Mouse (Mus musculus) hindbrain, embryonic 15.5 days (tissue): ENCODE data around the gene Oit3. TPM values are rescaled to one million over a fixed set of nuclear protein-coding genes. Genes with fewer than 3 reads are reported as not detected.

ENCODE experiments used
- ATAC-seq: fragments of 200-750 bp; cut with Nextera tagmentation; 2 replicates; pipeline ENCODE4 v1.8.0; 2017; ENCODE audit warnings: low read depth, moderate number of reproducible peaks, moderate TSS enrichment; ENCODE audit not compliant: low FRiP score
- H3K27ac ChIP-seq: fragments of 300-500 bp; sonication (generic); replicated peaks from 2 replicates; pipeline ENCODE4 v1.5.1; 2015; ENCODE audit warnings: mild to moderate bottlenecking, inconsistent platforms
- H3K27me3 ChIP-seq: fragments of 300-500 bp; sonication (generic); 2 replicates; pipeline ENCODE4 v1.6.1; 2015; ENCODE audit warnings: control low read depth, inconsistent platforms
- H3K36me3 ChIP-seq: fragments of 300-500 bp; sonication (generic); 2 replicates; pipeline ENCODE4 v1.6.1; 2015; ENCODE audit warnings: control low read depth, inconsistent platforms
- H3K4me1 ChIP-seq: fragments of 300-500 bp; sonication (generic); replicated peaks from 2 replicates; pipeline ENCODE4 v1.6.1; 2015; ENCODE audit warnings: control low read depth, inconsistent platforms
- H3K4me2 ChIP-seq: fragments of 300-500 bp; sonication (generic); 2 replicates; pipeline ENCODE4 v1.6.1; 2015; ENCODE audit warnings: moderate library complexity, mild to moderate bottlenecking, inconsistent platforms
- H3K4me3 ChIP-seq: fragments of 300-500 bp; sonication (generic); 2 replicates; pipeline ENCODE4 v1.5.1; 2015; ENCODE audit warnings: mild to moderate bottlenecking, inconsistent platforms
- H3K9ac ChIP-seq: fragments of 300-500 bp; sonication (generic); 2 replicates; pipeline ENCODE4 v1.6.1; 2015; ENCODE audit warnings: inconsistent platforms
- H3K9me3 ChIP-seq: fragments of 300-500 bp; sonication (generic); 2 replicates; pipeline ENCODE4 v1.6.1; 2016; ENCODE audit warnings: control low read depth, inconsistent platforms
- WGBS: fragments of 180-500 bp; shearing (Covaris S2); methylation state at CpG from one replicate; pipeline ENCODE4 v1.1.7; 2015; 5-methylcytosine and 5-hydroxymethylcytosine counted together
- polyA plus RNA-seq: library from polyadenylated mRNA; unstranded; fragments of >200 nt; fragmentation: Nextera tagmentation; extraction: Ambion mirVana; gene quantifications from 2 replicates; pipeline ENCODE4 v1.2.1, GENCODE M21; 2015

The Oit3 gene
- polyA plus RNA-seq, 1 experiment from 2014 or later, result 0.40 TPM

GRCm38 (mm10) chr10:59454631-59455030, 13.1 kb upstream of the Oit3 start:
- Histone ChIP-seq H3K9ac (no peak overlapping the region), H3K4me2 (no peak overlapping the region), H3K4me1 (no peaks in the 10 kb centered on the region), H3K9me3 (no peaks in the 10 kb centered on the region), H3K4me3 (no peak overlapping the region), H3K27me3 (no peaks in the 10 kb centered on the region), H3K27ac (no peak overlapping the region), H3K36me3 (0 out of 2 replicates have a peak, but pooled peaks cover 3% of the 10 kb centered on the region)
- WGBS, result 97% methylated on average over 15 of the region's 15 CpGs
- no peak for ATAC-seq

- Histone ChIP-seq H3K27me3 (no peaks in the 10 kb centered on the region), H3K36me3 (0 out of 2 replicates have a peak, but pooled peaks cover 3% of the 10 kb centered on the region), H3K4me1 (no peaks in the 10 kb centered on the region), H3K4me3 (no peak overlapping the region), H3K27ac (no peak overlapping the region), H3K4me2 (no peak overlapping the region), H3K9ac (no peak overlapping the region), H3K9me3 (no peaks in the 10 kb centered on the region)
- peak; percentile 60; the same call in 1 of the 2 replicates for ATAC-seq
- 41% methylated on average over 5 of the region's 5 CpGs for WGBS
Measured at GRCm38 (mm10) chr10:59451839-59452238, 10.3 kb upstream of the Oit3 start.

DNA sequence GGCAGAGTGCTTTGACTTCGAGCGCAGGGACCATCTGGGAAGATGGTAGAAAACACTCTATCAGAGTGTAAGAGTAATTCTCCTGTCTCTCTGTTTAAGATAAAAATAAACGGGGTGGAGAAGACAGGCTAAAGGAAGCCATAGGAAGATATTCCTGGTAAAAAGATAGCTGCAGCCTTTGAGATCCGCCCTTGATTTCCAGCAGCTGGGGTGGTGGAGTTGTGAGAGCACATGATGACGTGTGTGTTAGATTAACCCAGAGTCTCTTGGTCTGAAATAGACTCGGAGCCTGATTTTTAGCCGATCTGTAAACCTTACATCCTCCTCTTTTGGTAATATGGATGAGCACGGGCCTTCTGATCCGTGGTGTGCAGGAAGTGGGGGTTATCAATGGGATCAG, 6.0 kb upstream of the Oit3 start:
- ATAC-seq, result no peak
- Histone ChIP-seq H3K9ac (no peak overlapping the region), H3K4me3 (no peak overlapping the region), H3K4me2 (no peak overlapping the region), H3K9me3 (no peaks in the 10 kb centered on the region), H3K27me3 (no peaks in the 10 kb centered on the region), H3K4me1 (no peaks in the 10 kb centered on the region; the same call in 1 of the 2 replicates), H3K36me3 (no peaks in the 10 kb centered on the region), H3K27ac (no peak overlapping the region)
- WGBS, result 92% methylated on average over 9 of the region's 9 CpGs

- H3K36me3 ChIP-seq, result no peaks in the 10 kb centered on the region
- 87% methylated on average over 10 of the region's 10 CpGs for WGBS
- H3K4me1 ChIP-seq, result no peaks in the 10 kb centered on the region; the same call in 1 of the 2 replicates
- H3K9ac ChIP-seq, result no peak overlapping the region
- no peaks in the 10 kb centered on the region for H3K27me3 ChIP-seq
- H3K4me2 ChIP-seq, result no peak overlapping the region
- ATAC-seq, result no peak
- H3K9me3 ChIP-seq, result no peaks in the 10 kb centered on the region
- no peak overlapping the region for H3K27ac ChIP-seq
- no peak overlapping the region for H3K4me3 ChIP-seq
Measured at GRCm38 (mm10) chr10:59446911-59447437, 5.4 kb upstream of the Oit3 start.

GRCm38 (mm10) chr10:59444635-59445034, 3.1 kb upstream of the Oit3 start:
- Histone ChIP-seq H3K4me2 (no peak overlapping the region), H3K27ac (no peak overlapping the region), H3K27me3 (no peaks in the 10 kb centered on the region), H3K4me3 (no peak overlapping the region), H3K4me1 (no peaks in the 10 kb centered on the region; the same call in 1 of the 2 replicates), H3K9ac (no peak overlapping the region), H3K9me3 (no peaks in the 10 kb centered on the region), H3K36me3 (no peaks in the 10 kb centered on the region)
- ATAC-seq, result no peak
- WGBS, result 32% methylated on average over 8 of the region's 8 CpGs

DNA sequence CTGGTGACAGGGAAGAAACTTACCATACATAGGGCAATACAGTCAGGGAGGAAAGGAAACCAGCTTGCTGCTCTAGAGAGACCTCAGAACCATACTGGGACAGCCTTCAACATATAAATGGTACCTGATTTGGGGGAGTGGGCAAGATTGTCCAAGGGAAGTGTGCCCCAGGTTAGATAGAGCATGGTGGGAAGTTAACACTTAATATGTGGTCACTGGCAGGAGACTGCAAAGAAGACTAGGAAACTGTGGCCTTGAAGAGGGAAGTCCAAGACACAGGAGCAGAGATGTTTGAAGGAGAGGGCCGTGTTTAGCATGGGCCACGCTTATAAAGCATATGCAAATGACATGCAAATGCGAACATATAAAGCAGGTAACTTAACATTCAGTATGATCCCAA, 2.5 kb upstream of the Oit3 start:
- ATAC-seq, result no peak
- H3K4me3 ChIP-seq, result no peak overlapping the region
- H3K27me3 ChIP-seq, result no peaks in the 10 kb centered on the region
- WGBS, result 60% methylated on average over 3 of the region's 3 CpGs
- H3K27ac ChIP-seq, result no peak overlapping the region
- no peaks in the 10 kb centered on the region for H3K36me3 ChIP-seq
- H3K4me2 ChIP-seq, result no peak overlapping the region
- no peaks in the 10 kb centered on the region; the same call in 1 of the 2 replicates for H3K4me1 ChIP-seq
- H3K9ac ChIP-seq, result no peak overlapping the region
- no peaks in the 10 kb centered on the region for H3K9me3 ChIP-seq

DNA sequence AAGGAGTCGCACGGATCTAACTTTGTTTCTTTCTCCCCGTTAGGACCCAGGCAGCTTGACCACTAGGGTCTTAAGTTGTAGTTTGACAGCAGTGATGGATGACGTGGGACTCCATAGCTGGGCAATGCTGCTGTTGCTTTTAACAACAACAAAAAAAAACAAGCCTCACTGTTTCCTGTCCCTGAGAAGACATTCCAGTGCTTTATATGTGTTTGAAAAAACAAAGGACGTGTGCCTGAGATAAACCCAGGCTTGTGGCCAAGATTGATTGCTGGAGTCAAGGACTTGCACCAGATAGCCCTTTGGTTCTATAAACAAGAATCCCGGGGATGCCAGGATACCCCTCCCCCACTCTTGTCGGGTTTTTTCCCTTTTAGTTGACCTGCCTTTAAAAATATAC, 1.6 kb upstream of the Oit3 start:
- no peak overlapping the region for H3K4me3 ChIP-seq
- 24% methylated on average over 7 of the region's 7 CpGs for WGBS
- H3K9me3 ChIP-seq, result no peaks in the 10 kb centered on the region

GRCm38 (mm10) chr10:59440177-59440576, 1.4 kb downstream of the Oit3 start:
- 53% methylated on average over 6 of the region's 6 CpGs for WGBS
- Histone ChIP-seq H3K4me1 (no peaks in the 10 kb centered on the region; the same call in 1 of the 2 replicates), H3K4me2 (no peak overlapping the region), H3K27ac (no peak overlapping the region), H3K9me3 (no peaks in the 10 kb centered on the region), H3K9ac (no peak overlapping the region), H3K36me3 (no peaks in the 10 kb centered on the region), H3K27me3 (no peaks in the 10 kb centered on the region), H3K4me3 (no peak overlapping the region)
- no peak for ATAC-seq

More for the DNA sequence above, 1.6 kb upstream of the Oit3 start:
- H3K27ac ChIP-seq, result no peak overlapping the region
- H3K9ac ChIP-seq, result no peak overlapping the region
- no peaks in the 10 kb centered on the region; the same call in 1 of the 2 replicates for H3K4me1 ChIP-seq
- H3K27me3 ChIP-seq, result no peaks in the 10 kb centered on the region
- H3K36me3 ChIP-seq, result no peaks in the 10 kb centered on the region
- H3K4me2 ChIP-seq, result no peak overlapping the region
- ATAC-seq, result no peak

DNA sequence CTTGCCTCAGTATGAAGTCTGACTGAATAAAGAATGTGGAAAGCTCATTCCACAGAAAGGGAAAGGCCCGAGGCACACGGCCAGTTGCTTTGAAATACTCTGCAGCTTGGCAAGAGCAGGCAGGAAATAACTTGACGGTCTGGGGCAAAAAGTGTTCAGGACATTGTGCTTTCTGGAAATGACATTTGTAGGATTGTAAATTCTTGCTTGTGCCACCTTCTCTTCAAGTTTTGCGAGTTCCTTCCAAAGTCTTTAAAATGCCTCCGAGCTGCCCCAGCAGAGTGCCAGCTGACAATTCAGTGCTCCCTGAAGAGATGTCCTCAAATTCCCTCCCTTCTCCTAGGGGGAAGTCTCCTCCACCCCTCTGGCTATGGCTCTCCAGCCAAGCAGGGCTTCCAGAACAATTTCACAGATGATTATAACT, 2.1 kb downstream of the Oit3 start:
- Histone ChIP-seq H3K9me3 (no peaks in the 10 kb centered on the region), H3K36me3 (no peaks in the 10 kb centered on the region), H3K4me1 (no peaks in the 10 kb centered on the region; the same call in 1 of the 2 replicates), H3K9ac (no peak overlapping the region), H3K4me3 (no peak overlapping the region), H3K27ac (no peak overlapping the region), H3K27me3 (no peaks in the 10 kb centered on the region), H3K4me2 (no peak overlapping the region)
- ATAC-seq, result no peak
- 61% methylated on average over 5 of the region's 5 CpGs for WGBS

DNA sequence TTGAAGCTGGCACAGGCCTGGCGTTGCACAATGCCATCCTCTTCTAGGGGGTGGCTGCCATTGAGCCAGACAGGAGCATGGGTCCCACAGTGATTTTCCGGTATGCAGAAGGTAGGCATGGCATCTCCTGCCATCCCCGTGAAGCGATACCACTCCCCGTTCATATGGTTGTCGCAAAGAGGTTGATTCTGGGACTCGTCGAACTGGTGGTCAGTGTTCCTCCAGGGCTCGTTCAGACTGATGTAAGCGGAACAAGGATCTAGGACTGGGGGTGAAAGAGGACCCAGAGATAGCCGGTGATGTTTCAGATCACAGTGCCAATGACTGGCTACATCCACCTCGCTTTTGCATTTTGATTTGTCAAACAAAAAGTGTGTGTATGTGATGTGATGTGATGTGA, 2.9 kb downstream of the Oit3 start:
- 97% methylated on average over 12 of the region's 12 CpGs for WGBS
- no peaks in the 10 kb centered on the region for H3K36me3 ChIP-seq
- no peak overlapping the region for H3K9ac ChIP-seq
- H3K27me3 ChIP-seq, result no peaks in the 10 kb centered on the region
- ATAC-seq, result no peak
- H3K4me2 ChIP-seq, result no peak overlapping the region
- H3K9me3 ChIP-seq, result no peaks in the 10 kb centered on the region
- H3K27ac ChIP-seq, result no peak overlapping the region
- no peaks in the 10 kb centered on the region; the same call in 1 of the 2 replicates for H3K4me1 ChIP-seq
- no peak overlapping the region for H3K4me3 ChIP-seq

DNA sequence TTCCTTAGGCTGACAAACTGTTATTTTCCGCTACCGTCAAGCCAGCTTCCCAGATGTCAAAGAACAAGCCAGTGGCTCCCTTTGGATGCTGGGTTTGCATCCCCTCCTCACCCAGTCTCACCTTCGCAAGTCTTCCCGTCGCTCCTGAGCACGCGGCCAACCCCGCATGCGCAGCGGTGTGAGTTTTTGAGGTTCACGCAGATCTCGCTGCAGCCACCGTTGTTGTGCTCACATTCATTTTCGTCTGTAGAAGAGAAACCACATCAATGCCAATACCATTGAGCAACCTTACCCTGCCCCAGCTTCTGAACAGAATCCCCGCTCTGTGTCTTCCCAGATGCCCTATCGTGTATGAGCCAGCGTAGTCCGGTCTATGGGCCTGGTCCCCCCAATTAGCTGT, 5.8 kb downstream of the Oit3 start:
- Histone ChIP-seq H3K4me2 (no peak overlapping the region), H3K4me1 (no peaks in the 10 kb centered on the region), H3K36me3 (no peaks in the 10 kb centered on the region), H3K9me3 (no peaks in the 10 kb centered on the region), H3K27me3 (no peaks in the 10 kb centered on the region), H3K27ac (no peak overlapping the region), H3K4me3 (no peak overlapping the region), H3K9ac (no peak overlapping the region)
- no peak for ATAC-seq
- 95% methylated on average over 18 of the region's 18 CpGs for WGBS

DNA sequence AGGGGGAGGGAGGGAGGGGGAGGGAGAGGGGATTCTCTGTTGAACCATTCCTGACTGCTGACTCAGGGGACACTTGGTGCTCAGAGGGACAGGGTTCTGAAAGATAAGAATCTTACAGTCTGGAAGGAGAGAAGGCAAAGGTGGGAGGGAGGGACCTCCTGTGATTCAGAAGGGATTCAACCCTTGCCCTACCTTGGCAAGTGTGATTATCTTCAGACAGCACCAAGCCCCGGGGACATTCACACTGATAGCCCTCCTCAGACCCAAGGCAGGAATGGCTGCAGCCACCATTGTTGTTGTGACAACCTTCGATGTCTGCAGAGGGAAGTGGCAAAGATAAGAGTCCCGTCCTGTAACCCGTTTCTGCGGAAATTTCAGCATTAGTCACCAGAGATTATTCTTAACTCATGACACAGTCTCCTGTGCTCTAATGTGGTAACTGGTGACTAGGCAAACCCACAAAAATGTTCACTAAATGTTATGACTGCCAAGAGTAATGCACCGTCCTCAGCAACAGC, 10.8 kb downstream of the Oit3 start:
- WGBS, result 73% methylated on average over 6 of the region's 6 CpGs
- H3K4me2 ChIP-seq, result no peak overlapping the region
- no peak for ATAC-seq
- no peaks in the 10 kb centered on the region for H3K4me1 ChIP-seq
- no peak overlapping the region for H3K9ac ChIP-seq
- no peaks in the 10 kb centered on the region for H3K36me3 ChIP-seq
- H3K4me3 ChIP-seq, result no peak overlapping the region
- no peak overlapping the region for H3K27ac ChIP-seq
- no peaks in the 10 kb centered on the region for H3K27me3 ChIP-seq
- no peaks in the 10 kb centered on the region for H3K9me3 ChIP-seq
